Comparison of ENCODE assay signal across 10 mouse cellular contexts in genomic region chr9:67024889-67025692, GRCm38 (mm10). TPM values are rescaled to one million over a fixed set of nuclear protein-coding genes. Genes with fewer than 3 reads are reported as not detected.
A peak's percentile ranks its signal among the peaks of the same experiment; 100 is the strongest.
DNase-seq lines count a peak whose midpoint lies in the region; ATAC-seq and TF ChIP-seq lines count a peak whose summit lies in the region.
"Had no signal": no experiment of that assay in that cellular context is flagged by ENCODE, and none has a peak within 500 bp of the region (broad histone marks: within the 10 kb centered on the region; RNA-seq: fewer than 3 reads in every experiment).

No protein-coding gene starts in this region.

- H3K9me3 ChIP-seq in stomach, embryonic 14.5 days (ENCODE audit: control insufficient read depth, low read depth, low read length): no peaks in the 10 kb centered on the region
- no peaks in the 10 kb centered on the region for H3K9me3 ChIP-seq in midbrain, embryonic 11.5 days (ENCODE audit: control insufficient read depth, low read length)

- H3K4me1 ChIP-seq in embryonic fibroblast, embryonic 13.5 days (ENCODE audit: control insufficient read depth, insufficient read depth, low read length): peaks cover 10% of the 10 kb centered on the region
- H3K4me1 ChIP-seq in stomach, embryonic 14.5 days (ENCODE audit: control insufficient read depth, insufficient read depth, low read length): no peaks in the 10 kb centered on the region
- no peaks in the 10 kb centered on the region for H3K4me1 ChIP-seq in midbrain, embryonic 11.5 days (ENCODE audit: control insufficient read depth, insufficient read depth, low read length)

- no peak for TF ChIP-seq CTCF in embryonic fibroblast, embryonic 13.5 days (IDR thresholded peaks at IDR 0.05; ENCODE audit: borderline replicate concordance, insufficient read depth, low read length)

- H3K4me3 ChIP-seq in embryonic fibroblast, embryonic 13.5 days (ENCODE audit: insufficient read depth, low read length): no peak overlapping the region
- no peak overlapping the region for H3K4me3 ChIP-seq in stomach, embryonic 14.5 days (ENCODE audit: low read depth, low read length)
- H3K4me3 ChIP-seq in midbrain, embryonic 11.5 days (ENCODE audit: low read depth, low read length): no peak overlapping the region

- peak; percentile 52 to 68 for DNase-seq in lung, adult 18-20 months
- no peak for DNase-seq in lung, postnatal 14 days
- peak; percentile 92 for DNase-seq in liver
- no peak for DNase-seq in midbrain, embryonic 11.5 days (ENCODE audit: low spot score, missing footprints)
- no peak for DNase-seq in thymus, postnatal 10 days (ENCODE audit: low spot score in 2 of 2)
- DNase-seq in cerebellum, adult 11 months: no peak
- DNase-seq: kidney, adult 11 months had no signal

- 74% methylated on average over 17 of the region's 17 CpGs for WGBS in stomach, embryonic 14.5 days
- WGBS in midbrain, embryonic 11.5 days: 90% methylated on average over 17 of the region's 17 CpGs

- peaks cover 86% of the 10 kb centered on the region for H3K36me3 ChIP-seq in stomach, embryonic 14.5 days (ENCODE audit: control insufficient read depth, insufficient read depth, low read length)
- H3K36me3 ChIP-seq in midbrain, embryonic 11.5 days (ENCODE audit: control insufficient read depth, insufficient read depth, low read length): peaks cover 6% of the 10 kb centered on the region

- H3K27ac ChIP-seq in embryonic fibroblast, embryonic 13.5 days (ENCODE audit: insufficient read depth, low read length): peak overlapping the region; percentile 31
- H3K27ac ChIP-seq in stomach, embryonic 14.5 days (ENCODE audit: low read length): no peak overlapping the region
- no peak overlapping the region for H3K27ac ChIP-seq in midbrain, embryonic 11.5 days (ENCODE audit: low read depth, low read length)
- H3K27ac ChIP-seq: macrophage had no signal

- ATAC-seq in stomach, embryonic 14.5 days (ENCODE audit: insufficient number of reproducible peaks, insufficient read depth, low FRiP score, low read depth): peak; percentile 72
- no peak for ATAC-seq in midbrain, embryonic 11.5 days (ENCODE audit: low FRiP score)

- no peak overlapping the region for H3K4me2 ChIP-seq in stomach, embryonic 14.5 days (replicated peaks; ENCODE audit: low read depth, low read length)
- H3K4me2 ChIP-seq in midbrain, embryonic 11.5 days: no peak overlapping the region

- no peak overlapping the region for H3K9ac ChIP-seq in stomach, embryonic 14.5 days (replicated peaks; ENCODE audit: low read depth, low read length)
- H3K9ac ChIP-seq in midbrain, embryonic 11.5 days (ENCODE audit: low read length): no peak overlapping the region

- TF ChIP-seq POLR2A in embryonic fibroblast, embryonic 13.5 days (IDR thresholded peaks at IDR 0.05; ENCODE audit: low read depth, low read length): no peak; the same call in 1 of the 2 replicates

- no peaks in the 10 kb centered on the region for H3K27me3 ChIP-seq in stomach, embryonic 14.5 days (ENCODE audit: control insufficient read depth, insufficient read depth, low read length)
- no peaks in the 10 kb centered on the region for H3K27me3 ChIP-seq in midbrain, embryonic 11.5 days (ENCODE audit: control insufficient read depth, insufficient read depth, low read length)

RNA-seq across cellular contexts. Expression of gene Tpm1, which starts 24.1 kb away (rescaled TPM):
- polyA plus RNA-seq in embryonic fibroblast, embryonic 13.5 days (2011; ENCODE audit: insufficient read length, low read depth, missing spikeins): 2,470 and 3,105 TPM in 2 replicates
- 1,242 and 1,294 TPM in 2 replicates for polyA plus RNA-seq in stomach, embryonic 14.5 days (2014; fragmentation: Nextera tagmentation; extraction: Ambion mirVana)
- 298 and 333 TPM in 2 replicates for polyA plus RNA-seq in midbrain, embryonic 11.5 days (2014; fragmentation: Nextera tagmentation; extraction: Ambion mirVana)

RNA-seq across cellular contexts. Expression of gene Lactb, which starts 49.8 kb away (rescaled TPM):
- 15.4 and 21.9 TPM in 2 replicates for polyA plus RNA-seq in embryonic fibroblast, embryonic 13.5 days (2011; ENCODE audit: insufficient read length, low read depth, missing spikeins)
- 11.7 and 12.4 TPM in 2 replicates for polyA plus RNA-seq in stomach, embryonic 14.5 days (2014; fragmentation: Nextera tagmentation; extraction: Ambion mirVana)
- polyA plus RNA-seq in midbrain, embryonic 11.5 days (2014; fragmentation: Nextera tagmentation; extraction: Ambion mirVana): 11.7 and 12.6 TPM in 2 replicates

Comparison
In these comparisons a context has a peak if more than half of its experiments do, and no peak if none do; other contexts are left out.
1. DNase-seq: peak in lung, adult 18-20 months (2 of 2) and liver (single experiment); none in lung, postnatal 14 days (single experiment), midbrain, embryonic 11.5 days (single experiment), thymus, postnatal 10 days (0 of 2) and cerebellum, adult 11 months (single experiment).